Mouse (Mus musculus) embryonic facial prominence, embryonic 10.5 days (tissue): ENCODE results near the gene Smco2. TPM values are rescaled to one million over a fixed set of nuclear protein-coding genes. Genes with fewer than 3 reads are reported as not detected.

Experiments
- polyA plus RNA-seq: library from polyadenylated mRNA; unstranded; fragments of >200 nt; fragmentation: Nextera tagmentation; extraction: Ambion mirVana; gene quantifications from 2 replicates; pipeline ENCODE4 v1.2.1, GENCODE M21; 2016

Gene Smco2
- polyA plus RNA-seq, 1 experiment from 2014 or later = not detected

Other genes starting within 250 kb of the Smco2 start
- gene Med21, start 207.6 kb upstream of the Smco2 start, polyA plus RNA-seq = 122 and 127 TPM in 2 replicates
- 26.7 and 27.5 TPM in 2 replicates for gene Tm7sf3, start 207.3 kb upstream of the Smco2 start, polyA plus RNA-seq
- gene Stk38l, start 125.1 kb upstream of the Smco2 start, polyA plus RNA-seq = 21.1 and 22.2 TPM in 2 replicates
- 2.8 and 3.8 TPM in 2 replicates for gene Arntl2, start 54.0 kb upstream of the Smco2 start, polyA plus RNA-seq
- 34.9 and 38.1 TPM in 2 replicates for gene Ppfibp1, start 38.4 kb downstream of the Smco2 start, polyA plus RNA-seq
- gene 1700034J05Rik, start 104.3 kb downstream of the Smco2 start, polyA plus RNA-seq = 0.14 and 0.27 TPM in 2 replicates
- gene Rep15, start 182.5 kb downstream of the Smco2 start, polyA plus RNA-seq = 1.0 and 1.2 TPM in 2 replicates
- 109 and 122 TPM in 2 replicates for gene Mrps35, start 192.7 kb downstream of the Smco2 start, polyA plus RNA-seq
- gene Mansc4, start 236.9 kb downstream of the Smco2 start, polyA plus RNA-seq = 0.62 and 2.0 TPM in 2 replicates
- 6.5 and 6.8 TPM in 2 replicates for gene Klhl42, start 241.3 kb downstream of the Smco2 start, polyA plus RNA-seq